Mouse (Mus musculus): ENCODE measurements around the gene Gm128. TPM values are rescaled to one million over a fixed set of nuclear protein-coding genes. Genes with fewer than 3 reads are reported as not detected.

Gm128 gene
- total RNA-seq, 4 experiments from 2014 or later, result 0.24 to 0.67 (median 0.41) TPM

DNA sequence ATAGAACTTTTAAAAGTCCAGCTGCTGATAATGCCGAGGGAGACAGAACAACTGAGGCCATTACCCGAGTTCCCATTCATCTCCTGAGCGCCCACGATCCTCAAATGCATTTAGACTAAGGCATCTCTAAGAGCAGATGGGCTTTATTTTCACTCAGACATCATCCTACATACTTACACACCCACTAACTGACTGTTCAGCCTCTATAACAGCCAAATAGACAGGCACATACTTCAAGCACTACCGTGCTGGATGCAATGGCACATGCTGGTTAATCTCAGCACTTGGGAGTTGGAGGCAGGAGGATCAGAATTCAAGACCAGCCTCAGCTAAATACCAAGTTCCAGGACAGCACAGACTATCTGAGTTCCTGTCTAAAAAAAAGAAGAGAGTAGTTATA is 28.4 kb upstream of the Gm128 start:
- DNase-seq (ENCODE audit: low spot score in 2 of 2), result peak in 1 of 2 experiments; percentile 28

DNA sequence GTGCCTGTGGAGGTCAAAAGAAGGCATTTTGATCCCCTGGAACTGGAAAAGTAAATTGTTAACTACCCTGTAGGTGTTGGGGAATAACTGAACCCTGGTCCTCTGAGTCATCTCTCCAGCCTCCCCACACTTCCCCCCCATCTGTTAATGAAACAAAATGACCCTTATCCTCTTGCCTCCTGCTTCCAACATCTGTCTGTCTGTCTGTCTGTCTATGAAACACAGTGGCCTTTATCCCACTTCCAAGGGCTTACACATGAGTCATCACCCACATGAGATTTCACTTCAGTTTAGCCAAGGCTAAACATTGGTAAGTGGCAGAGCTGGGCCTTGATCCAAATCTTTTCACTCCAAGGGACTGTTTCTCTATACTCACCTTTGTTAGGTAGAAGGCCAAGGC is 26.5 kb upstream of the Gm128 start:
- no peak for DNase-seq (ENCODE audit: low spot score in 2 of 2)

DNA sequence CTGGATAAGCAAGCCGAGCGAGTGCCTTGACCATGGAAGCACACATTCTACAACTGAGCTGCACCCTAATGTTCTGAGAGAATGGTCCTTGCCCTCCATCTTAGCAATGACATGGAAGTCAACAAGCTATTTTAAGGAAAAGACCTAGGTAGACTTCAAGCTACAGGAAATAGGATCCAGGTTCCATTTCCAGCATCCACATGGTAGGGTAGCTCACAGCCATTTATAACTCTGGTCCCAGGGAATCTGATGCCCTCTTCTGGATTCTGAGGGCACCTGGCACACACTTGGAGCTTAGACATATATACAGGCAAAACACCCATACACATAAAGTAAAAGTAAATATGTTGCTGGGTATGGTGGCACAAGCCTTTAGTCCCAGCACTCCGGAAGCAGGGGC is 24.7 kb upstream of the Gm128 start:
- no peak for DNase-seq (ENCODE audit: low spot score in 2 of 2)

DNA sequence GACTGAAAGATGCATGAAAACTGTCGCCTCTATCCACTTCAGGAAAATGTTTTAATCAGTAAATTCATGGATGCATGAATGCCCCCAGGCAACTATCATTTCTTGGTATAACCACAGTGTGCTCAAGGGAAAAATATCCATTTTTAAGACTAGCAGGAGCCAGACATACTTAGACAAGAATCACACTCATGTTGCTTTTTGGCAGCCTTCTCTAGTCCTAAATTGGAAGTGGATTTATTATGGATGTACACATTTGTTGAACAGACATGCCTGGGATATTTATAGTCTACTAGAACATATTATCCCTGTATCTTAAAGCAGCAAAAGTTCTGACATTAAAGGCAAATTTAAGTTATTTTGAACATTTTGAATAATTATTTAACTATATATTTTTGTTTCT is 23.3 kb upstream of the Gm128 start:
- no peak for DNase-seq (ENCODE audit: low spot score in 2 of 2)

DNA sequence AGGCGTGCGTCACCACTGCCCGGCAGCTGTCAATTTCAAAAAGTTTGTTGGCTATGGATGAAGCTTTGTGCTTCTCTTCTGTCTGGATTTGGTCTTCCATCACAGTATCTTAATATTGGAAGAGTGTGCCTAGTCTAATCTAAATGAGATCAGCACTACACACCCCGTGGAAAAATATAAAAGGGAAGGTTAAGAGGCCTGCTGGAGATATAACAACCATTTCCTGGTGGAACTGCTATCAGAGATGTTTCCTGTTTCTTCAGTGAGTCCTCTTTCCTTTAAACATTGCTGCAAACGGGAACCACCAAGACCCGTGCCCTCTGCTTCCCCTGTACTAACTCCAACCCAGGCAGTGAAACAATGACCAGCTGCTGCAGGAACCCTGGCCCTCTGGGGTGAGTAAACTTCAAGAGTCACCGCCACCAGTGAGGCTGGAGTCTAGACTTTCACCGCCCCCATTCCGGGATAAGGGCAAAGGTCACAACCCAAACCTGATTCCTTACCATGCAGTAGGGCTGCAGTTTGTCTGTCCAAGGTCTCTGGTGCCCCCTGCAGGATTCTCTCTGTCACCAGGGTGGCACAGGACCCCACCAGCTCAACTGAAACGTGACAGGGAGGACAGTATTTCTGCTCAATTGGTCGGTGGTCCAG is 21.8 kb upstream of the Gm128 start:
- DNase-seq (ENCODE audit: low spot score in 2 of 2), result peak in 1 of 2 experiments; percentile 30

DNA sequence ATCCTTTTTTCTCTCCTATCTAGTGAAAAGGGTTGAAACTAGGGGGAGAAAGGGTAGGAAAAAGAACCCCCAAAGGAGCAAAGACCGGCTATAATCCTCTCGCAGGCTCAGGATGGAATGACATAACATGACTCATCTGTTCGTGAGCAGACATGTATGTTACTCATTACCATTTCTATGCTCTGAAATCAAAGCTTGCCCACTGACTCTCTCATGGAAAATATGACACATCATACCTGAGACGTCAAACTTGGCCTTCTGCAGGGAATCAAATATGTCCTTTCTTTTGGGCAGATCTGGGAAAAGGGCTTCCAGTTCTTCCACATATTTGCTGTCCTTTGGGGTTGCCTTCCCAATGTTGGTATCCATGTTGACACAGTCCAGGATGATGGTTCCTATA is 20.6 kb upstream of the Gm128 start:
- DNase-seq (ENCODE audit: low spot score in 2 of 2), result no peak

DNA sequence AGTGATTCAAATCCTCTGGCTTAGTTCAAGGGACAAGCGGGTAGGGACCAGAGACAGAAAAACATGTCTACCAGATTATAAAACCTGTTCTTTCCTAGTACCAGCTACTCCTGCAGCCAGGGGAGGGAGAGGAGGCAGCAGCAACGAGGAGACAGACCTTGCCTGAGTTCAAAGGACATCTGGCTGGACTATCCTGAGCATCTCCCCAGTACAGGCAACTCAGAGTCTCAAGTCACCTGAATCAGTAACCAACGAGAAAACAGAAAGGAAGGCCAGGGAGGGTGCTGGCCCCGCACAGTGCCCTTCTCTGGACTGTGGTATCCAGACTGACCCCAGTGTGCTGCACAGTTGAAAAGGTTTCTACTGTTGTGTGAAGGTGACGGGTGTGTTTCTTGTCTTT is 15.5 kb upstream of the Gm128 start:
- no peak for DNase-seq (ENCODE audit: low spot score in 2 of 2)

DNA sequence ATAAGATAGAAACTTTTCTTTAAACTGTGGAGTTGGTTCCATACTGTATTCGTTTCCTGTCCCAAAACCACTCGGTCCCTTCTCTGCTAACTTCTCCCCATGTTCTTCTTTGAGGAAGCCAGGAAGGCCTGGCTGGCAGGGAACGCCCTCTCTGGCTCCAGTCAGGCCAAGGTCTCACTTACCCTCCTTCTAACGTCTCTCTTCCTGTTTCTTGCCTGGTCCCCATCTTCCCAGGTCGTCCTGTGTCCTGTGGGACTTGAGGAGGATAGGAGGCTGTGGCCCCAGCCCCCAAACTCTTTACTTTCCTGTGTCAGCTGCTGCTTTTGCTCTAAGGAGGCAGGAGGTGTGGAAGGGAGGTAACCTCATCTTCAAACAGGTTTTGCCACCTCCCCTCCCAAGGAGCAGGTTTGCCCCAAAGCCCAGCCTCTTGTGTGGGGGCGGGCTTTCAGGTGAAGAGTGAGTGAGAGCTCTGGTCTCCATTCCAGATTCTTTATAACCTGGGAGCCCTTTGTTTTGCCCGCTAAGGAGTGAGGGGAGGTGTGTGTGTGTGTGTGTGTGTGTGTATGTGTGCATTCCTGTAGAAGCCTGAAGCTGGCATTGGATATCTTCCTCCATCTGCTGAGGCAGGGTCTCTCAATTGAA is 9.5 kb upstream of the Gm128 start, which contains the start of gene Bnipl:
TSS of gene Bnipl (minus strand) at position 411 of the 642 bp plus-strand sequence.
- no peak for DNase-seq (ENCODE audit: low spot score in 2 of 2)

DNA sequence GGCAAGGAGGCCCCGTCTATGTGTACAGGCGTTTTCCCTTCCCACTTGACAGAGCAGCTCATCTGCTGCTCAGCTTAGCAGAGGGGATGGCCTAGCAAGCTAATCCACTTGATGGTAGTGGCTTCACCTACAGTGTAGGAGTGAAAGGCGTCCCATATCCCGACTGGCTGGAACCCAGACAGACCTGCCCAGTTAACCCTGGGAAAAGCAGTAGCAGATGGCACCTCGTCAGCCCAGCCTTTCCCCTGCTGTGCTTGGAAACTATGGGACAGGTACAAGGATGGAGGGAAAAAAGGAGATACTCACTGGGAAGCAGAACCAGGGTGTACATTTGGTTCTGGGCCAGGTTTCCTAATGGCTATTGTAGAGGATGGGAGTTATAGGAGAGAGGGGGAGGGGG is 9.0 kb upstream of the Gm128 start:
- no peak for DNase-seq (ENCODE audit: low spot score in 2 of 2)

DNA sequence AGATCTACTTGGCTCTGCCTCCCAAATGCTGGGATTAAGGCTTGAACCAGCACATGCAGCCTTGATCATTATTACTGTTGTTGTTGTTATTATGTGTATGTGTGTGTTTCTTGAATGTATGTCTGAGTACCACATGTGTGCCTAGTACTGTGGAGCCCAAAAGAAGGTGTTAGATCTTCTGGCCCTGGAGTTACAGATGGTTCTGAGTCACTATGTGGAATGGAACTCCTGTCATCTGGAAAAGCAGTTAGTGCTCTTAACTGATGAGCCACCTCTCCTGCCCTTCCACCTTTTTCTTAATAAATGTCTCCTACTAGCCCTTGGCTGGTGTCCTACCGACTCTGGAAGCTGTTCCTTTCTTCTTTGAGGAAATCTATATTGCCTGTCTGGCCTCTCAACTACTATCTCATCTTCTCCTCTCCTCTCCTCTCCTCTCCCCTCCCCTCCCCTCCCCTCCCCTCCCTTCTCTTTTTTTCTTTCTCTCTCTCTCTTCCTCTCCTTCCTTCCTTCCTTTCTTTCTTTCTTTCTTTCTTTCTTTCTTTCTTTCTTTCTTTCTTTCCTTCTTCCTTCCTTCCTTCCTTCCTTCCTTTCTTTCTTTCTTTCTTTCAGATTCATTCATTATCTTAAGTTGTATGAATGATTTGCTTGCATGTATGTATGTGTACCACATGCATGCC is 6.4 kb upstream of the Gm128 start:
- DNase-seq (ENCODE audit: low spot score in 2 of 2), result no peak

DNA sequence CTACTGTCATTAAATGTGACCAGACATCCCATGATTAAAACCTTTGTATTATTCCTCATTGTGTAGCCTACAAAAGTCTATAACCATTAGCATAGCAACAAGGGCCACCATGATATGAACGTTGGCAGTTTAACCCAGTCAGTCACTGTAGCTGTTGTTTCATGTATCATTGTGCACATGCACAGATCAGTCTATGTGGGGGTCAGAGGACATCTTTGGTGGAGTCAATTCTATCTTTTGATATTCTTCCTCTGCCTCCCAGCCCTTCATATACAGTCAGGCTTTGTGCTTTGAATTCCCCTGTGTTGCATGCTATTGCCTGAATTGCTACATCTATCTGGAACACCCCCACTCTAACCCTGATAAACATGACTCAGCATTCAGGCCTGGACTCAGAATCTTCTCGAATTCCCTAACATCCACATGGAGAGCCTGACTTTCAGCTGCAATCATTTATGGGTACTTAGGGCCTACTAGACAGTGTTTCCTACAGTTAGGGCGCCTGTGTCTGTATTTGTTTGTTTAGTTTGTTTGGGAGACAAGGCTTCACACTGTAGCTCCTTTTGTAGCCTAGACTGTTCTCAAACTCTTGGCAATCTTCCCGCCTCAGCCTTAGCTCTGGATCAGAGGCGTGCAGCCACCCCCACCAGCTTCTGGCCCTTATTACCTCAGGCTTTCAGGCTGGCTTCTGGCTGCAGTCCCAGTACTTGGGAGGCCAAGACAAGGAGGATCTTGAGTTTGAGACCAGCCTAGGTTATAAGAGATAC is 5.2 kb upstream of the Gm128 start:
- DNase-seq (ENCODE audit: low spot score in 2 of 2), result peak in 1 of 2 experiments; percentile 71

DNA sequence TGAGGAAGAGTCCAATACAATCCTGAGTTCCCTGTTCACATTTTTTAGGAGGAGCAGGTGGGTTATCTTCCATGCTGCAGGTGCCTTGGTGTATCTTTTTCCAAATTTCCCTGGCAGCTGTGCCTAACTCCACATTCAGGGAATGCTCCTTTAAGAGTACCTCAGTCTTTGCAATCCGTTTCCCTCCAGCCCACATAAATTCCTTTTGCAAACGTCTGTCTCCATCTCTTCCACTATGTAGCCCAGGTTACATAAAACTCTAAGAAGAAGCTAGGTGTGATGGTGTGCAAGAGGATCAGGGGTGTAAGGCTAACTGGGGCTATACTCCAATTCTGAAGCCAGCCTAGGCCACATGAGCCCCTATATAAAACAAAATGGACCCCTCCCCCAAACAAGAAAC is 1.7 kb upstream of the Gm128 start:
- no peak for DNase-seq (ENCODE audit: low spot score in 2 of 2)

DNA sequence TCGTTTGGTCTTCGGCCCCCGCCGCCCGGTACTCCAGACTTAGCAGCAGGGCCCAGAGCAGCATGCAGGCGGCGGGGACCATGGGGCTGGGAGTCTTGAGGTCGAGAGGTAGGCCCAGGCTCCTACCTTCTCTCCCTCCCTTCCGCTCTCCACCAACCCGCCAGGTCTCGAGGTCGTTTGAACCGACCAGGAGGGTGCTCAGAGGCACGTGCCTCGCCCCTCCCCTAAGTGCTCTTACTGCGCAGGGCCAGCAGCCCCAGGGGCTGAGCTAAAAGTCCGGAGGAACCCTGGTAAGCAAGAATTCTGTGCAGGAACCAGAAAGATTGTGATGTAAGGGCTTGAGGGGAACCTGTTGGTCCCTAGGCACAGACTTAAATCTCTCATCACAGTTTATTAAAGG is 498 bp downstream of the Gm128 start:
- DNase-seq (ENCODE audit: low spot score in 2 of 2), result no peak

DNA sequence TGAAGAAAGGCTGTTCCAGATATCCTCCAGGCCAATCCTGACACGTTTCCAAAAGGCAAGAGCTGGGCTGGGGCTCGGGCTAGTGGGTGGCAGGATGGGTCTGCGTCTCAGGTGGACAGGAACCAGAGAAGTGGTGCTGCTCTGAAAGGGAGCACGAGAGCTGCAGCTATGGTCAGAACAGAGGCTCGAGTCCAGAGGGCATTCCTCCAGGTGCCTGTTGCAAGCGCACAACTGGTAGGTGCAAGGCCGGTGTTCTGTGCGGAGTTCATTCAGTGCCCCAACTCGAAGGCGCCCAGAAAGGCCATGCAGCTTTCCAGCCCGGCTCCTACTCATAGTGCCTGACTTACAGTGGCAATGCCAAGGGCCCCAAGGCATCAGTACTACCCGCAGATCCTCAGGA is 1.4 kb downstream of the Gm128 start:
- no peak for DNase-seq (ENCODE audit: low spot score in 2 of 2)

DNA sequence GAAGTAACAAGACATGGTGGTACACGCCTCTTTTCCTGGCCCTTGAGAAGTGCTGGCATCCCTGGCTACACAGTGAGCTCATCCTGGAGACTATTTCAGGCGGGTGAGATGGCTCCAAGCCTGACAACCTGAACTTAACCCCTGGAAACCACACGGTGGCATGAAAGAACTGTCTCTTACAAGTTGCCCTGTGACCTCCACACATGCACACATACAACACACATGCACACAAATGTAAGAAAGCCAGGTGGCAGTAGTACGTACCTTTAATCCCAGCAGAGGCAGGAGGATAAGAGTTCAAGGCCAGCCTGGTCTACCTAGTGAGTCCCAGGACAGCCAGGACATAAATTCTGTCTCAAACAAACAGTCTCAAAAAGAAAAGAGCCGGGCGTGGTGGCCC is 2.4 kb downstream of the Gm128 start:
- no peak for DNase-seq (ENCODE audit: low spot score in 2 of 2)

DNA sequence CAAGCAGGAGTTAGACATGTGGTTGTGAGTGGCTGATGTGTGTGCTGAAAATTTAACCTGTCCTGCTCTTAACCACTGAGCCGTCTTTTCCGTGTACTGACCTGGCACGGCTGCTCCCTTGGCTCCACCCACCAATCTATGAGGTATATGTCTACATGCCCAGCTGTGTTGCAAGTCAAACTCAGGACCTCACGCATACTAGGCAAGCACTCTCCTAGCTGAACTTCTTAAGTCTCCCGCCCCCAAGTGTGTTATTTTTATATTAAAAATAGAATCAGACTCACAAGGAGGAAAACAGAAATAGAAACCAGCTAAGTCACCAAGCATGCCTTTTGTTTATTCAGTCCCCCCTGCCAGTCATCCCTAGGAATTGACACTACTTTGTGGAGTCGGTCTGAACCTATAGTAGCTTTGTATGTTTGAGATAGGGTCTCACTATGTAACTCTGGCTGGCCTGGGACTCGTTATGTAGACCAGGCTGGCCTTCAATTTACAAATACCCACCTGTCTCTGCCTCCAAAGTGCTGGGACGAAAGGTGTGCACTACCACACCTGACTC is 3.8 kb downstream of the Gm128 start:
- DNase-seq (ENCODE audit: low spot score in 2 of 2), result no peak

DNA sequence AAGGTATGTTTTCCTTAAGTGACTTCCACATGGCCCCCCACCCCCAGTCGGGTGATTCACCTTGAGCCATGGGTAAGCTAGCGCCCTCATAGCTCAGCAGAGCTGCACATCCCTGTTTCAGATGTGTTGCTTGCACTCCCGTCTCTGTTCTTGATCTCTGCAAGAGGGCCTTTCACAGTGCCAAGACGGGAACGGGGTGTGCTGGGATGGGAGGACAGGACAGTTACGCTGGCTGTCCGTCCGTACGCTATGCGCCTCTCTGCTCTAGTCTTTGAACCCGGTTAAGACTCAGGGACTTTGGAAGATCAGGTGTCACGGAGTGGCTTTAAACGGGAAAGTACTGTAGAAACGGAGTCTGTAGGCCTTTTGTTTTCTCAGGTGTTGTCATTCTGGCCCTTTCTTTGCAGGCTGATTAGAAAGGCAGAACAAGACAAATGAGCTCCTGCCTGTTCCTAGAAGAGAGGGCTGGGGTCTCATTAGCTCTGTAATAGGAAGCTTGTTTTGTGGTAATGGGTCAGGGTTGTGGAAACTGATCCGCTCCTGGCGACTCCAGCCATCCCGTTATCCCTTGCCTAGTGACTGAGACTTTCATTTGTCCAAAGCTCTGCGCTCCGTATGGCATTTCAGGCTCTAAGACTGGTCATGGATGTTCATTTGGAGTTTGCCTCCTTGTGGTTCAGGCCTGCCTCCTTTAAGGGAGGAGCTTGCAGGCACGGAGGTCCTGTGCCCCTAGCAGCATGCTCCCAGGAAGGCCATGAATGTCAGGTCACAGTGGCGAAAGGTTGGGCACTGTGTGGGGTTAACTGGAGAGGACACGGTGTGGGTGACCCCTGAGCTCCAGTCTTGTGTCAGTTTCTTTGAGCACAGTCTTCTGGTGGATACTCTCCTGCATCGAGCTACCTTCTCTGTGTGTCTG is 5.8 kb downstream of the Gm128 start:
- no peak for DNase-seq (ENCODE audit: low spot score in 2 of 2)

DNA sequence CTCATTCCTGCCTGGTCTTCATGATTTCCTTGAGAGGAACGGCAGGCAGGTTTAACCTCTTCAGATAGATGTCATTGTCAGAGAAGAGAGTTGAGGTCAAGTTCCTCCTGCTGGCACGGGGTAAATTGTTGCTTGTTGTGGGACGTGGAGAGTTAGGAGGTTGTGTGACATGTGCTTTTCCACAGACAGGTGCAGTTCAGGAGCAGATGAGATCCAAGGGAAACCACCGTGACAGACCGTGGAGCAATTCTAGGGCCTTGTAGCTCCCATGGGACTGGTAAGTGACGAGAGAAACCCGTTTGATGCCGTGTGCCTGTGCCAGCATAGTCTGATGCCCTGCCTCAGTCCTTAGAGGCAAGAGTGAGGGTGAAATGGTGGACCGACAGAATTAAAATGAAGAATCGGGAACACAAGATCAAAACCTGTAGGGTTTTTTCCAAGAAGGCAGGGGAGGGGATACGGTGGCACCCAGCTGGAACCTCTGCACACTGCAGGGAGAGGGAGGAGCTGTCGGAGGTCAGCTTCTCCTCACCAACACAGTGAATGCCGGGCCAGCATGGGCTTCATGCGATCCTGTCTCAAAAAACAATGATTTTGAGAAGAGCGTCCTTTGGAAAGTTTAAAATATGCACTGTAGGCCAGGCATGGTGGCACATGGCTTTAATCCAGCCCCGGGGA is 8.0 kb downstream of the Gm128 start:
- DNase-seq (ENCODE audit: low spot score in 2 of 2), result no peak

DNA sequence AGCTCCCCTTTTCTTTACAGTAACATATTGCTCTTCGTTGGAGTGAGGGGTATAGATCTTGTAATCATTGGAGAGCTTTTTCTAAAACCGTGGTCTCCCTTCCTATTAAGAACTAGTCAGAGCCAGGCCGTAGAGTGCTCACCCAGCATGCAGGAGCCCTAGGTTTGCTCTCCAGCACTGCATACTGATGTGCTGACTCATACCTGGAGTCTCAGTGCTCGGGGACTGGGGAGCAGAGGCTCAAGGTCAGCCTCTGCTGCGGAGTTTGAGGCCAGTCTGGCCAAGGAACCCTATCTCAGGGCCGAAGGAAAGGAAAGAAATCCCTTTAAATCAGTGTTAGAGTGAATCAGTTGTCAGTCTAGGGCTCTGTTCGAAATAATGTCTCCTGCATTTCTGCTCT is 8.6 kb downstream of the Gm128 start:
- DNase-seq (ENCODE audit: low spot score in 2 of 2), result no peak
